ENCODE assay signal across 8 mouse cellular contexts in genomic region chr9:31030532-31031413, GRCm38 (mm10). TPM values are rescaled to one million over a fixed set of nuclear protein-coding genes. Genes with fewer than 3 reads are reported as not detected.
DNase-seq lines count a peak whose midpoint lies in the region; ATAC-seq and TF ChIP-seq lines count a peak whose summit lies in the region.

TSS of gene Zbtb44 (plus strand) at chr9:31030644.

- peak within 1 kb of the TSS; percentile 95 for H3K9ac ChIP-seq in intestine, embryonic 15.5 days

- H3K27me3 ChIP-seq in intestine, embryonic 15.5 days (replicated peaks): no peaks in the 10 kb centered on the region
- H3K27me3 ChIP-seq in myocyte (ENCODE audit: control insufficient read depth, insufficient read depth, insufficient read length): no peaks in the 10 kb centered on the region

- H3K27ac ChIP-seq in intestine, embryonic 15.5 days: peak within 1 kb of the TSS; percentile 98

- H3K4me2 ChIP-seq in intestine, embryonic 15.5 days (replicated peaks): peak within 1 kb of the TSS; percentile 86
- peak within 1 kb of the TSS; percentile 98 for H3K4me2 ChIP-seq in myocyte (ENCODE audit: low read depth)

- under 1% methylated on average over 73 of the region's 79 CpGs for WGBS in intestine, embryonic 15.5 days

- H3ac ChIP-seq in myocyte (ENCODE audit: control insufficient read depth, insufficient read length): peak within 1 kb of the TSS; percentile 84

- H3K79me2 ChIP-seq in myocyte (ENCODE audit: control insufficient read depth, insufficient read depth): peaks cover 22% of the 10 kb centered on the region

- peaks cover 4% of the 10 kb centered on the region for H3K4me1 ChIP-seq in intestine, embryonic 15.5 days (replicated peaks)

- ATAC-seq in intestine, embryonic 15.5 days: peak; percentile 93

- TF ChIP-seq POLR2A in myocyte (IDR thresholded peaks at IDR 0.05; ENCODE audit: insufficient read length, low read depth): peak; percentile 25

- H3K9me3 ChIP-seq in intestine, embryonic 15.5 days: no peaks in the 10 kb centered on the region

- DNase-seq in urinary bladder, adult 2 months (ENCODE audit: low spot score): peak; percentile 79
- DNase-seq in urinary bladder, postnatal 36 days (ENCODE audit: low spot score in 2 of 2): no peak
- DNase-seq in cerebellum, postnatal 36 days: peak; percentile 68 to 69
- DNase-seq in gastrocnemius, adult 8-10 months (ENCODE audit: low spot score in 2 of 2): peak; percentile 62 to 65
- DNase-seq in liver: peak; percentile 82
- DNase-seq in thymus, postnatal 0 days (ENCODE audit: low spot score): peak; percentile 72

- H3K36me3 ChIP-seq in intestine, embryonic 15.5 days: no peaks in the 10 kb centered on the region
- no peaks in the 10 kb centered on the region for H3K36me3 ChIP-seq in myocyte (ENCODE audit: control insufficient read depth, insufficient read depth)

- H3K4me3 ChIP-seq in intestine, embryonic 15.5 days (replicated peaks): peak within 1 kb of the TSS; percentile 91
- H3K4me3 ChIP-seq in myocyte: peak within 1 kb of the TSS; percentile 56

TF ChIP-seq in myocyte, 11 proteins besides CTCF, POLR2A, EP300 and RAD21:
- TF ChIP-seq POLR2AphosphoS2 (IDR thresholded peaks at IDR 0.05; ENCODE audit: insufficient read length, low read depth): no peak
- TF ChIP-seq MAX (IDR thresholded peaks at IDR 0.05; ENCODE audit: low read depth): no peak
- no peak for TF ChIP-seq REST (IDR thresholded peaks at IDR 0.05; ENCODE audit: insufficient read depth, insufficient read length)
- no peak for TF ChIP-seq SRF (IDR thresholded peaks at IDR 0.05; ENCODE audit: control insufficient read depth, insufficient read length, low read depth)
- no peak for TF ChIP-seq CEBPB (IDR thresholded peaks at IDR 0.05; ENCODE audit: insufficient read depth, poor library complexity, severe bottlenecking)
- no peak for TF ChIP-seq TCF12 (IDR thresholded peaks at IDR 0.05; ENCODE audit: insufficient read depth, poor library complexity, severe bottlenecking)
- no peak for TF ChIP-seq MYOD1 (IDR thresholded peaks at IDR 0.05; ENCODE audit: control insufficient read depth in 1 of 3, insufficient read length in 2 of 3, low read depth in 2 of 3)
- TF ChIP-seq MYOG (IDR thresholded peaks at IDR 0.05; ENCODE audit: control insufficient read depth in 1 of 3, insufficient read depth in 1 of 3, insufficient read length in 2 of 3, low read depth in 2 of 3): no peak
TF ChIP-seq in myocyte: peak in this region for 0.

RNA-seq across cellular contexts. Expression of gene Zbtb44, which starts in this region (rescaled TPM):
- 8.9 and 10.7 TPM in 2 replicates for polyA plus RNA-seq in urinary bladder, adult 2 months (2012; rRNA removed)
- 10 to 100 TPM; 69.6 to 95.4 (median 74.2) TPM for total RNA-seq in gastrocnemius, adult 8-10 months (2022)
- polyA plus RNA-seq in intestine, embryonic 15.5 days (2015; fragmentation: Nextera tagmentation; extraction: Ambion mirVana): 7.6 and 7.9 TPM in 2 replicates
- polyA plus RNA-seq in myocyte (2012; fragmentation: generic; extraction: Trizol): 4.0 TPM
- 8.4 and 10.8 TPM in 2 replicates for polyA plus RNA-seq in thymus, postnatal 0 days (2015; fragmentation: Nextera tagmentation; extraction: Ambion mirVana)

Comparison
In these comparisons a context has a peak if more than half of its experiments do, and no peak if none do; other contexts are left out.
1. DNase-seq: peak in urinary bladder, adult 2 months (single experiment), cerebellum, postnatal 36 days (2 of 2), gastrocnemius, adult 8-10 months (2 of 2), liver (single experiment) and thymus, postnatal 0 days (single experiment); none in urinary bladder, postnatal 36 days (0 of 2).